Mouse (Mus musculus) kidney, adult 11 months (tissue): Measurements from ENCODE around the gene Fnbp4.
"Not testable (repeated sequence)": the region's sequence is repeated elsewhere in the genome, so short reads cannot be mapped to it uniquely, and the experiment has no call there.

ENCODE experiments used
- DNase-seq: peaks from one replicate; pipeline ENCODE4 v3.0.0; 2022

Fnbp4 gene

GRCm38 (mm10) chr2:90782901-90783486, 37.8 kb downstream of the Fnbp4 start:
- no peak for DNase-seq

- DNase-seq, result no peak
Observed at GRCm38 (mm10) chr2:90788126-90788525, 43.0 kb downstream of the Fnbp4 start.

- DNase-seq, result peak; percentile 11
Observed at GRCm38 (mm10) chr2:90808241-90809126, 63.3 kb downstream of the Fnbp4 start.

GRCm38 (mm10) chr2:90810751-90811150, 65.6 kb downstream of the Fnbp4 start:
- DNase-seq, result no peak

- DNase-seq, result no peak
Observed at GRCm38 (mm10) chr2:90815266-90815665, 70.1 kb downstream of the Fnbp4 start.

- DNase-seq, result no peak
Observed at GRCm38 (mm10) chr2:90816144-90816543, 71.0 kb downstream of the Fnbp4 start.

- no peak for DNase-seq
Observed at GRCm38 (mm10) chr2:90818710-90819109, 73.5 kb downstream of the Fnbp4 start.

GRCm38 (mm10) chr2:90820894-90821293, 75.7 kb downstream of the Fnbp4 start:
- DNase-seq, result no peak

GRCm38 (mm10) chr2:90822978-90823377, 77.8 kb downstream of the Fnbp4 start:
- DNase-seq, result no peak

- DNase-seq, result no peak
Observed at GRCm38 (mm10) chr2:90823781-90824180, 78.6 kb downstream of the Fnbp4 start.

- not testable (repeated sequence) for DNase-seq
Observed at GRCm38 (mm10) chr2:90824528-90824927, 79.4 kb downstream of the Fnbp4 start.

GRCm38 (mm10) chr2:90825515-90826172, 80.5 kb downstream of the Fnbp4 start:
- no peak for DNase-seq

- DNase-seq, result no peak
Observed at GRCm38 (mm10) chr2:90828739-90829138, 83.6 kb downstream of the Fnbp4 start.
